Mouse (Mus musculus): Measurements from ENCODE around the gene Skiv2l.
"Not testable (repeated sequence)": the region's sequence is repeated elsewhere in the genome, so short reads cannot be mapped to it uniquely, and the experiment has no call there.

DNA sequence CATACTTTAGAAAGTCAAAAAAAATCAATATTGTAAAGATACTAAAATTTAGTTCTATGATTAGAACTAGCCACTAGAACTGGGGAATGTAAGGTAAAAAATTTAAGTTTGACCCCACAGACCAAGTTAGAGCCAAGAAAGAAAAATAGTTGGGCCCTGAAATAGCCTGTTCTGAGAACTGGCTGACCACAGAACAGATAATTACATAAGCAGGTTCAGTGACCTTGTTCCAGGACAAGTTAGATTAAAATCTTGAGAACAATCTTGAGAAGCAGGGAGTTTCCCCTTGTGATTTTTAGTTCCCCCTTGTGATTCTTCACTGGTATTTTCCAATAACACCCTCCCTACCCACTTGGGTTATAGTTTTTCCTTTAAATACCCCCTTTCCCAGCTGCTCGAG is 19.2 kb downstream of the Skiv2l start:
- TF ChIP-seq POLR2A (IDR thresholded peaks at IDR 0.05; ENCODE audit: borderline replicate concordance, insufficient read depth, low read length); CTCF (IDR thresholded peaks at IDR 0.05; ENCODE audit: borderline replicate concordance, insufficient read depth, low read depth, low read length): not testable (repeated sequence)

All from cerebellum, adult 2 months (tissue).